Mouse (Mus musculus): ENCODE data around the gene Gak.

Gene Gak

DNA sequence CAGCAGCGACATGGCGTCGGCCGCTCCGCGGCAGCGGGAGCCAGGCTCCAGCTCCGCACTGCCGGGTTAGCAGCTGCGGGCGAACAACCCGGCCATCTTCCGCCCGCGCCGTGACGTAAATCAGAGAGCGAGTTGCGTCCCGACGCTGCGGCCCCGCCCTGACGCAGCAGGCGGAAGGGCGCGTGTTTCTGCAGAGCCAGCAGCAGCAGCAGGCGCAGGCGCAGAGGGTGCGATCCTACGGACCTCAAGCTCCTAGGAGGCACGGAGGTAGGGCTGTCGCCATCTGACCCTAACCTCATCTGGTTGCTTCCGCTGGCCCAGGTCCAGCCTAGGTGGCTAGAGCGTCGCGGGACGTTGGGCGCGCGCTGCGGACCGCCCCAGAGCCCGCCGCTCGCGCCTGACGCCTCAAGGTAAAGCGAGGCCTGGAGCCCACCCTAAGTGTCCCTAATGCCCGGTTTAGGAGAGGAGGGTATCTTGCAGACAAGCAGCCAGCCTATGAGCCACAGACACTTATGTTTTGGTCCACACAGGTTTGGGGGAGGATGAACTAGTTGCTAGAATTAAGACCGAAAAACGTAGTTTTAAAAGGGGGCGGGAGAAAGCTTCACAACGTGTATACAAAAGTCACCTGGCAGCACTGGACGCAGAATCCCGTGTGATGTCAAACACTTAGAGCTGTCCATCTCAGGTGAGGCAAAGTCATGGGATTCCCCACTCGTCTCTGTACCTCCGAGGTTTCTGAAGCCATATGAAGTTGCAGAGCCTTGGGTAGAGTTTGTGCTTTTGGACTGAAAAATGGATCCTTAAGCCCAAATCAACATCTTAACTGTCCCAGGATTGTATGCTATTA lies at the start of gene Gak, which contains the start of gene Tmem175:
Gene Gak (minus strand): TSS at position 122 of the 850 bp plus-strand sequence.
Gene Tmem175 (plus strand): TSS at position 137 of the 850 bp plus-strand sequence.
- ATAC-seq (ENCODE audit: low TSS enrichment): peak; percentile 97

DNA sequence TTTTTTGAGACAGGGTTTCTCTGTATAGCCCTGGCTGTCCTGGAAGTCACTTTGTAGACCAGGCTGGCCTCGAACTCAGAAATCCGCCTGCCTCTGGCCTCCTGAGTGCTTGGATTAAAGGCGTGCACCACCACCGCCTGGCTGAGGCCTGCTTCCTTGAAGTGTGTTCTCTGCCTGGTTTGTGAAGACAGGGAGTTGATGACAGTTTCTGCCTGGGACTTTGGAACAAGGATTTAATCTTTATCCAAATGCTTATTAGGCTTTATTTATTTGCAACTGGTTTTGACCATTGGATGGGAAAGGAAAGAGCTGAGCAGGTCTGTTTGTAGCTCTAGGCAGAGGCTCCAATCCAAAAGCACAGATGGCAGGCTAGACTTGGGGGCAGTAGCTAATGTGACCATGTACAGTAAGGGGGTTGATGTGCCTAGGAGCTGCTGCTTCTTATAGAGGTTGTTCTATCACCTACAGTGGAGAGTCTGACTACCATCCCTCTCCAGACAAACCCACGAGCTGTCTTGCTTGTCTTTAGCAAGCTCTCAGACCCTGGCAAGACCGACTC lies 48.8 kb upstream of the Gak start:
- ATAC-seq (ENCODE audit: low TSS enrichment): no peak

DNA sequence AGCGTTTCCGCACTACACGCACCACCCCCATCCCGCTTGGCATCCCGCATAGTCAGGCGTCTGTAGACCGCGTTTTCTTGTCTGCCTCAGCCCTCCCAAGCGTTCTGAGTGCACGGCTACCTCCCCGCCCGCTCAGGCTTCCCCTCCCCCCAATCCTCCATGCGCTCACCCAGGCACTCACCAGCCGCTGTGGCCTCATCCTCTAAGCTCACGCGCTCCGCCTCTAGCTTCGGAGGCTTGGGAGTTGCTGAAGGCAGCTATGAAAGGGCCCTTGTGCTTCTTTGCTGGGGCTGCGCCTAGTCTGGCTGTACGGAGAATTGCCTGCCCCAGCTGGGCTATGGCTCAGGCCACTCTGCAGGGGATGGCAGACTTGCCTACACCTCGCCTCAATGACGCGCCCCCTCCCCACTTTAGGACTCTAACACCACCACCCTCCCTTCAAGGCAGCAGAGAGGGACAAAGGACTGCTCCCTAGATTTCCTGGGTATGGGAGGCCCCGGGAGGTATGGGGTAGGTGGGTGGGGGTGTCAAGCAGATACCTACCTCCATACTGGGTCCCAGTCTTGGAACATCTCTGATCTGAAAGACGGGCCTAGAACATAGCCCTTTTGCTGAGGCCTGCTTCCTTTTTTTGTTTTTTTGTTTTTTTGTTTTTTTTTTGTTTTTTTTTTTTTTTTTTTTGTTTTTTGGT lies 48.2 kb upstream of the Gak start:
- ATAC-seq (ENCODE audit: low TSS enrichment): peak; percentile 89

DNA sequence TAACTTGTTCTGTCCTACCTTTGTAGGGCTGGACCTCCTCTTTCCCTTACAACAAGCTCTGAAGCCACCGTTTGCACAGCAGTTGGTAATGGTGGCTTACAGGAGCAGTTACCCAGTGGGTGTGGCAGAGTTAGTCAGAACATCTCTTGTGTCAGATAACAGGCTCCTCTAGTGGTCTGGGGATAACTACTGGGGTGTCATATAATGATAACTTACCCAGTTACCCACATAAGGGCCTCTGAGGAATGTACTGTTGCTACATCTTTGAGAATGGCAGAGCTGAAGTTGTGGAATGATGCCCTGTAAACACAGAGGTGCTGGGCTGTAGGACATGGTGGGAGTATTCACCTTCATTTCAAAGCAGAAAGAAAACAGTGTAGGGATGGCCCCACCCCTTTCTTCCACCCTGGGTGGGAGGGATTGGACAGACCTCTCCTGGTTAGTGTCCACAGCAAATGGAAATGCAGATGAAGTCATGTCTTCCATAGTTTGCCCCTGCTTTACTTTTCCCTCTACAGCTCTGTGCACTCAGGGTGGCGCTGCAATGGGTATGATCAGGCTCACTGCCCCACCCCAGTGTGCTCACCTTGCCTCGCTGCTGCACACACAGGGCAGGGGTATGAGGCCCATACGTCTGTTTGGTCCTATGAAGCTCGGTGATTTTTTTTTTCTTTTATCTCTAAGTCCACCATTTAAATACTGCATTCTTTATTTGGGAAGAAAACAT lies 47.4 kb upstream of the Gak start:
- ATAC-seq (ENCODE audit: low TSS enrichment): peak; percentile 56

DNA sequence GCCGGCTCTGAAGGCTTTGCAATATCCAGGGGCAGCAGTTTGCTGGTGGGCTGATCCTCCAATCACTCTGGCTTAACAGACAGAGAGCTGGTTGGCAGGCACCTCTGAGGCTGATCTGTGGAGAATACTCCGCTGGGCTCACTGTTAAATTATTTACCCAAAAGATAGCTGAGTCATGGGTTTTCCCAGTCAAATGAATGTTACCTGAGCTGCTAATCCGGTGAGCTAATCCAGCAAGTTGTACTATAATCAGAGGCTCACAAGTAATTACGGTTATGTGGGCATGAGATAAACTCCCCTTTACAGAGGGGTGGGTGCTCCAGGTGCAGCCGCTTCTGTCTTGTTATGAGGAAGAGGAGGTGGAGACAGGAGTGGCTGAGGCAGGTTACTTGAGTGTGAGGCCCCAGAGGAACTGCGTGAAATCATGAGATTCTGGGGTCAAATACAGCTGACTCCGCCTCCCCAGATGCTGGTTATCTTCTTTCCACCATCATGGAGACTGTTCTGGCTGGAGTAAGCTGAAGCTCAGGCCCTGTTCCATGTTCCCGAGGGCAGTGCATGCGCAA lies 45.8 kb upstream of the Gak start, which contains the start of gene Slc26a1:
Gene Slc26a1 (minus strand): TSS at position 319 of the 566 bp plus-strand sequence.
- no peak for ATAC-seq (ENCODE audit: low TSS enrichment)

DNA sequence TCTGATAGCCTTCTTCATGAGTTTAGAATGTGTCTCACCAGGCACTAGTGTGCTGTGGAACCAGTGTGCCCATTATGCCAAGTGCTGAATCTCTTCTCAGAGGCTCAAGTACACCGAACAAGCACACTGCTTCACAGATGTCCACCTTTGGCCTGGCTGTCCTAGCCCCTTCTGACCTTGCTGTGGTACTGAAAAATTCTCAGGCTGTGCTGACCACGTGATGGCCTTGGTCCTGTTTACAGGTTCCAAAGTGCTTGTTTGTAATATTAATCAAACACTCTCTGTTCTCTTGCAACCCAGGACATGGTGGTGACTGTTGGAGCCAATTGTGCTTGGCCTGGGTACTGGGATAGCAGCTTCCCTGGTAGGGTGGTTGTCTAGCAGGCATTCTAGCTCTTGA lies 45.1 kb upstream of the Gak start:
- no peak for ATAC-seq (ENCODE audit: low TSS enrichment)

DNA sequence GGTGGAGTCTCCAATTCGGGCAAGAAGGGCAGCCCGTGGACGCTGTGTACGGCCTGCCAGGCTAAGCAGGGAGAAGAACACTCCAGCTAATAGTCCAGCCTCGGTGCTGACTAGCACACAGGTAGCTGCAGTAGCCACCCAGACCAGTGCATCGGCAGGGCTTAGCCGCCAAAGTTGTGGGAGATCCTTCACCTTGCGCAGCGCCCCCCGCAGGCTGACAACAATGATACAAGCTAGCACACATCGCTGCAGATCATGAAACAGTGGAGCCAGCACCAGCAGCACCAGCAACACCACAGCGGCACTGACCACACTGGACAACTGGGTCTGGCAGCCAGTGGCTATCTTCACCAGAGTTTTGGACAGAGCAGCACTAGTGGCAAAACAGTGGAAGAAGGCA lies 42.2 kb upstream of the Gak start:
- ATAC-seq (ENCODE audit: low TSS enrichment): no peak

DNA sequence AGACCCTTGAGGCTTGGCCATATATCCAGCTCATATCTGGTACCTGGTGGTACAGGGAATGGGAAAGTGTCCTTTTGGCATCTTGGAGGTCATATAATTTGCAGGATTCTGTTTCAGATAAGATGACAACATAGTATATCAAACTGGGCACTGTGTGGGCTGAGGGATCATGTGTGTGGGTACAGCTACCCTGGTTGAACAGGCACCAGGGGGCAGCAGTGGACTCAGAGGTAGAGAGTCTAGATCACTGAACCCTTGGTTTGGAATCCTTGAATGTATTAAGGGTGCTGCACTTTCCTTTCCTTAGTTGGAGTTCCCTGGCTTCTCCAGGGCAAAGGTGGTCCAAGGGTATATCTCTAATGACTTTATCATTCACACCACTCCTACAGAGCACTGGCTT lies 41.2 kb upstream of the Gak start:
- 0 out of 2 replicates have a peak, but pooled peaks have one; percentile 30 for ATAC-seq (ENCODE audit: low TSS enrichment)

DNA sequence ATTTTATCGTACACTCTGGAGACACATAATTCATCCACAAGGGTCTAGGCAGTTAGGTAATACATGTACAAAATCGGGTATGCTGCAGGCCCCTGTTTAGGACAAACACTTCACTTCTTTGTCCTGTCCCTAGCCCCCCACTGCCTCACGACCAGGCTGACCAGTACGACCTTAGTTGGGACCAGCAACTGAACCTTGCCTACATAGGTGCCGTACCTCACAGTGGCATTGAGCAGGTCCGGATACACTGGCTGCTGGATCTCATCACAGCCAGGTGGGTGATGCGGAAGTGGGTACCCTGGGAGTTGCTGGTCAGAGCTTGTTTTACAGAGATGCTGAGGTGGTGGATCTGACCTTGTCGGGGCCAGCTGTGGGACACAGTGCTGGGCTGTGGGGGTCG lies 40.4 kb upstream of the Gak start:
- no peak for ATAC-seq (ENCODE audit: low TSS enrichment)

DNA sequence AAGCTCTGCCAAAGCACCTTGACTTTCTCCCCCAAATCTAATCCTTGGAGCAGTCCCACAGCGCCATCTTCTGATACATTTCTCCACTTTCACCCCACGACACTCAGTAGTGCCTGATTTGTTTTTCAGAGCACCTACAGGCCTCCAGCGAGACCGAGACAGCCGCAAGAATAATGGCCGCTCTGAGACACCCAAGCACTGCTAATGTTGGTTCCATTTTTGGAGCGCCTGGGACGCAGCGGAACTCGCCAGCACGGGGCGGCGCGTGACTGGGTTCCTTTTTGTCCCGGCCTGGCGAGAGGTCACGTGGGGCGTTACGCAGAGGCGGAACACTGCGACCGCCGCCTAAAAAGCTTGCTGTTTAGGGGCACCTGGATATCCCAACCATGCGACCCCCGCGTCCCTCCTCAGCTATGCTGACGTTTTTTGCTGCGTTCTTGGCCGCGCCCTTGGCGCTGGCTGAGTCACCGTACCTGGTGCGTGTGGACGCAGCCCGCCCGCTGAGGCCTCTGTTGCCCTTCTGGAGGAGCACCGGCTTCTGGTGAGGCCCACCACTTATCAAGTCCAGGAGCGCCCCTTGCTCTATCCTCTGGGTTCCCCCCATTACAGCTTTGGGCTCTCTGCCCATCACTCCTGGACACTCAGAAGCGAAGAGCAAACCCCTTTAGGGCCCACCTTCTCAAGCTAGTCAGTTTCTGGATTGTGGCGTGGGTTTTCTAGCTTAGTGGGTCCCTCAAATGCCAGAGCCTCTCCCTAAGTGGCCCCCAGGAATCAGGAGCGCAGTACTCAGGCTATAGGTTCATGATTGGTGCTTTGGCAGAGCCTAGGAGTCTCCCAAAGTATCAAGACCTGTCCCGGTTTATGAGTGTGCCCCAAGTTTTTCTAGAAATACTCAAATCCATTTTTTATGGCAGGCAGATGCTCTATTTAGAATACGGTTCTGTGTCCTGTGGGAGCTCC lies 39.7 kb upstream of the Gak start, which contains the start of gene Dgkq:
Gene Dgkq (minus strand): TSS at position 696 of the 960 bp plus-strand sequence.
- peak; percentile 72 for ATAC-seq (ENCODE audit: low TSS enrichment)

DNA sequence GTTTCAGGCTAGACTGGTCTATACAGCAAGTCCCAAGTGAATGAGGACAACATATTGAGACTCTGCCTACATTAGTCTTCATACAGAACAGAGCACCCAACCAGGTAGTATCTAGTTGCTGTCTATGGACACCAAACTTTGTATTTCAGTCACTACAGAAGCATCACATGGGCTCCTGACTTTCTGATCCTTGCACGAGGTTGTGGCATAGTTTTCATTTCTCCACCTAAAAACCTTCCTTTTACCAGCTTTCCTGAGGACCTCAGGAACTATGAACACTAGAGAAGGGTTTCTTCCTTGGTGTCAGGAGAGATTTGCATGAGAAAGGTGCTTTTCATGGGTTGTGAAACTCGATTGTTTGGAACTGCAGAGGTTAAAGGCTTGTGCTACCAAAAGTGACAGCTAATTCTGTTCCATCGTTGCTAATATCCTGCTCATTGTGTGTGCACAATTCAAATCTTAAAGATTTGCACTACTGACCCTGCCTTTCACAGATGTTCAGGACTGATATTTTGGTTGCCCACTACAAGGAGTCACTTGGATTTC lies 38.9 kb upstream of the Gak start:
- ATAC-seq (ENCODE audit: low TSS enrichment): no peak

DNA sequence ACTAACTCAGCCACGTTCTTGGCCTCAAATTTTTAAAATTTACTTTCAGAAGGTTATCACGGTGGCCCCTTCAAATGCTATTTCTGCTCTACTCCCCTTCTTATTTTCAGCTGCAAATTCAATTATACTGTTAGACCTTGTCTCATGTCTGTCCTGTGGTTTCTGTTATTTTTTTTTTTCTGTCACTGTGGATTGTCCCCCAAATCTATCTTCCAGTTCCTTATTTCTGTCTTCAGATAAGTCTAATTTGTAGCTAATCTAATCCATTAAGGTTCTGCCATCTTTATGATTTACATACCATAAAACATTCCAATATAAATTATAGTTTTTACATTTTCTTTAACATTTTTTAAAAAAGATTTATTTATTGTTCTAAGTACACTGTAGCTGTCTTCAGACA lies 37.8 kb upstream of the Gak start:
- ATAC-seq (ENCODE audit: low TSS enrichment): no peak

DNA sequence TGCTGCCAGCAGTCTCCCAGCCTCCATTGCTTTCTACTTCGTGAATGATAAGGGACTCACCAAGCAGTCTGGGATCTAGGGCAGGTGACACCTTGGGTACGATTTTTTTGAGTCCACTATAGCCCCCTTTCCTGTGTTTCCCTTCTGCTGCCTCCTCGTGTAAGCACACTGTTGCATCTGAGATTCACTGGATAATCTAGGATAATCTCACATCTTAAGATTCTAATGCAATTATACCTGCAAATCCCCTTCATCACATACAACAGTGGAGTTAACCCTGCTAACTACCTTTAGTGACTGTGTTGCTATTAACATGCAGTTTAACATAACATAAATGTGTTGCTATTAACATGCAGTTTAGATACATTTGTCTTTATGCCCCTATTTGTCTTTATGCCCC lies 35.5 kb upstream of the Gak start:
- no peak for ATAC-seq (ENCODE audit: low TSS enrichment)

DNA sequence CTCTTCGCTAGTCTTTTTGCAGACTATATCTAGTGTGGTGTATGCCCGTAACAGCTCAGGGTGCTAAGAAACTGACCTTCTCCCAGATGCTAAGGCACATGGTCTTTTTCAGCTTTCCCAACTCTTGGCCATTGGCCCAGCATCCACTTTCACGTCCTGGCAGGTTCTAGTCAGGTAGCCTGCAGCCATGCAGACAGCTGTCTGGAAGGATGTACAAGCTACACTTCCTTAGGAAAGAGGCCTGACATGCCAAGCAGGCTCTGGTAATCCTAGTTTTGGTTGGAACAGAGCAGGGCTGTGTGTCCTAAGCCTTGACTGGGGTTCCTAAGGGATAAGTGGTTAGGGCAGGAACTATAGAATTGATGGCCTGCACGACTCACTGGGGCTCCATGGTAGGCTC lies 33.2 kb upstream of the Gak start:
- no peak for ATAC-seq (ENCODE audit: low TSS enrichment)

DNA sequence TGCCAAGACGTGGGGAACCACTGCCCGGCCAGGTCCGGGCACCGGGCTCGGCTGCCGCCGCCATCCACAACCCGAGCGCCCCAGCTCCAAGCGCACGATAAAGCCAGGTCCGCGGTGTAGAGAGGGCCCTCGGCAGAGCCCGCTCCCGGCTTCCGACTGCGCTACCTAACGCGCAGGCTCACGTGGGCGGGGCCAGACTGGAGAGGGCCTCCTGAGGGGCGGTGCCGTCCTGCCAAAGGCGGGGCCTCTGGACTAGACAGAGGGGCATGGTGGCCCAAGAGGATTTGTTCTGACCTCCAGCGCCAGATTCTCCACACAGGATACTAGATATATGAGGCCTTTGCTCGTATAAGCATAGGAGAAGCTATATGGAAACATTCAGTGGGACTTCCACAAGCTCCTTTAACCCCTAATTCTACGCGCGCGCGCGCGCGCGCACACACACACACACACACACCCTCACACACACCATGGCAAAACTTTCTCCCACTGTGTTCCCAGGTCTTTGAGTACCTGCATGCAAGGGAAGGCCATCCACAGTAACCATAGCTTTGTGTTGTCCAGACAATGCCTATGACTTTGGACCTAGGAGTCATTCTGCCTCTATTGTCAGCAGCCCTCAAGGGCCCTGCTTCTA lies 31.2 kb upstream of the Gak start:
- peak; percentile 98 for ATAC-seq (ENCODE audit: low TSS enrichment)

DNA sequence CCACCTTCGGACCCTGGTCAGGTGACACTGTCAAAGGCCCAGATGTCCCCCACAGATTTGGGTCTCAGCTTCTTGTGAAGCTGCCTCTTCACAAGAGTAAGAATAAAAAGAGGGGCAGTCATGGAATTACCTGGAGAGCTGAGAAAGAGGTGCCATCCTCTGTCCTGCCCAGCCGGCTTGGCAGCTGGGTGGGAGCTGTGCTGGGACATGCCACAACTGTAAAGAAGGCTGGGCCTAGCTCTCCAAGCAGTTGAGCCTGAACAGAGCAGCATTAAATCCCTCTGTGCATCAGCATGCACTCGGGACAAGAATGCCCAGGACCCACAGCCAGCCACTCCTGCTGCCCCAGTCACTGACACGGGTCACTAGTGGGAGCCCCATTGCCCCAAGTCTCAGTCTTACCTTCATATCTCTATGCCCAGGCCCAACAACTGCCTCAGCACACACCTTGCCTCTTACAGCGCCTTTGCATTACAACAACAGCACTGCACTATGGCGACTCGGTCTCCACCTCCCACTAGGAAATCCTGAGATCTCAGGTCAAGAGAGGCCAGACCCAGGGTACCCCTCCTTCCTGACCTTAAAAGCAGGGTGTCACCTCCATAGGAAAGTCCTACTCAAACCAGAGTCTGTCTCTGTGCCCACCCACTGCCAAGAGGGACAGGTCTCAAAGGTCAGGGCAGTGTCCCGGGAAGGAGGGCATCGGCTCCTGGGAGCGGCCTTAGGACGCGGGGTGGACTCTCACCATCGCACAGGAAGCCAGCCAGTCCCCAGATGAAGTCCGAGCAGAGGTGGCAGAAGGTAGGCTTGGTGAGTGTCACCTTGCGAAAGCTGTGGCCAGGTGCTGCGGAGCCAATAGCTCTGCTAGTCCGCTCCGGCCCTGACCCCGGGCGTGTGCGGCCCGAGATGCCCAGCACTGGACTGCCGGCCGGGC lies 30.4 kb upstream of the Gak start, which contains the start of gene Idua:
Gene Idua (plus strand): TSS at position 634 of the 934 bp plus-strand sequence.
- peak; percentile 13 for ATAC-seq (ENCODE audit: low TSS enrichment)

DNA sequence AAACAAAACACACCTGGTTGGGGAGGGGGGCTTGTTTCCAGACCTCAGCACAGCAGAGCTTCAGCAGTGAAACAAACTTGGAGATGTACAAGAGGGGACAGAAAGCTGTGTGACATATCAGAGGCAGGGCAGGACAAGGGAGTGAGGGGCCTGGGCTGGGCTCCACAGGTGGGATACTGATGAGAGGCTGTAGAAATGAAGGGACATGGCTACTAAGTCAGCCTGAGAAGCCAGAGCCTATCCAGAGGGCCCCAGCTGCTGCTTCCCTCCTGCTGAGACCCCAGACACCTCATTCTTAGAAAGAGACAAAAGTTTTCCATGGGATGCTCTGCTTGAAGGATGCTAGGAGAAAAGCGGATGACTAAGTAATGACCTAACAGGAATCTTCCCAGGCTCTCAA lies 29.1 kb upstream of the Gak start:
- no peak for ATAC-seq (ENCODE audit: low TSS enrichment)

DNA sequence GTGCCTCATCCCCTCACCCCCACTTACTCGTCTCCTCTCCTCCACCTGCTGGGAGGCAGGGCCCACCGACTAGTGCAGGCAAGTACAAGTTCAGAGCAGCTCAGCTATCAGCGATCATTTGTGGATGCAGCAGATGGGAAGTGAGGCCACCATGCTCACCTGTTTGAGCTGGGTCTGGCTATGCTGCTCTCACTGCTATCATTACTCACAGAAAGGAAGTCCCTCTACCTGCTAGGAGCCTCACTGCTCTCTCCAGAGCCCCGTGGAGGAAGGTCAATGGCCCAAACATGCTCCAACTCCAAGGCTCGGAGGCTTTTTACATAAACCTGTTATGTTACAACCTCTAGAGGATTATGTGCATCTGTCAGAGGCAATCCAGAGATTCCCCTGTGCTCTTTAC lies 27.9 kb upstream of the Gak start:
- no peak for ATAC-seq (ENCODE audit: low TSS enrichment)

Data from frontal cortex, adult (tissue).